ENCODE assay signal across 10 mouse cellular contexts in the genomic region with DNA sequence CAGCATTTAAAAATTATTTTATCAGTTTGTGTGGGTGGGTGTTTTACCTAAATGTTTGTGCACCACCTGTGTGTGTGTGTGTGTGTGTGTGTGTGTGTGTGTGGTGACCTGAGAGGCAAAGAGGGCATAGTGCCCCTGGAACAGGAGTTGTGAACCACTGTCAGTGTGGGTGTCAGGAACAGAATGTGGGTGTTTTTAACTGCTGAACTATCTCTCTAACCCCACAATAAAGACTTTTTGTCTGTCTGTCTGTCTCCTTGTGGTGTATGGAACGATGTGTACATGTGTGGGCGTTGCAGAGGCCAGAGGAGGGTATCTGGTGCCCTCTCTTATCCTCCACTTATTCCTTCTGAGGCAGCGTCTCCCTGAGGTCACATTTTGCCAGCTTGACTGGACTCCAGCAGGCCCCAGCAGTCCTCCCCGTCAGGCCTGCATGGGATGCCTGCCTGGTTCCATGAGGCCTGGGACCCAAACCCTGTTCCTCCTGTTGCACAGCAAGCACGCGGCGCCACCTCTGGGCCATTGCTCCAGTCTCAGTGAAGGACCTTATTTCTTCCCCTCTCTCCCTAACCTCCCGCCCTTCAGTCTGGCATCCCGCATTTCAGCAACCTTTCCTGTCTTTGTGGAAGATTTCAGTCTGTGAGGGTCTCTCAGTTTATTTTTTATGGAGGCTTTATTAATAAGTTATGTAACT. TPM values are rescaled to one million over a fixed set of nuclear protein-coding genes. Genes with fewer than 3 reads are reported as not detected.
DNase-seq lines count a peak whose midpoint lies in the region; ATAC-seq and TF ChIP-seq lines count a peak whose summit lies in the region.
"Had no signal": no experiment of that assay in that cellular context is flagged by ENCODE, and none has a peak within 500 bp of the region (broad histone marks: within the 10 kb centered on the region; RNA-seq: fewer than 3 reads in every experiment).

No protein-coding gene starts in this region.

- TF ChIP-seq CTCF in brain, embryonic 14.5 days (IDR thresholded peaks at IDR 0.05; ENCODE audit: borderline replicate concordance, extremely low read depth, insufficient read depth, insufficient read length) = 0 out of 2 replicates have a peak, but pooled peaks have one; percentile 11

- no peaks in the 10 kb centered on the region for H3K9me3 ChIP-seq in hindbrain, embryonic 11.5 days (ENCODE audit: control insufficient read depth, low read length)
- peaks cover 4% of the 10 kb centered on the region; the same call in 1 of the 2 replicates for H3K9me3 ChIP-seq in hindbrain, embryonic 13.5 days
- no peaks in the 10 kb centered on the region; the same call in 1 of the 2 replicates for H3K9me3 ChIP-seq in forebrain, embryonic 13.5 days (replicated peaks)
- H3K9me3 ChIP-seq: neural tube, embryonic 15.5 days had no signal

- H3K27me3 ChIP-seq in hindbrain, embryonic 11.5 days (ENCODE audit: control insufficient read depth, insufficient read depth, low read length) = no peaks in the 10 kb centered on the region
- H3K27me3 ChIP-seq in hindbrain, embryonic 13.5 days = 0 out of 2 replicates have a peak, but pooled peaks cover 4% of the 10 kb centered on the region
- peaks cover 13% of the 10 kb centered on the region for H3K27me3 ChIP-seq in forebrain, embryonic 13.5 days
- H3K27me3 ChIP-seq: neural tube, embryonic 15.5 days had no signal

- no peak overlapping the region for H3K9ac ChIP-seq in hindbrain, embryonic 11.5 days (ENCODE audit: low read depth, low read length)
- H3K9ac ChIP-seq in hindbrain, embryonic 13.5 days = no peak overlapping the region
- H3K9ac ChIP-seq in forebrain, embryonic 13.5 days = no peak overlapping the region
- H3K9ac ChIP-seq: neural tube, embryonic 15.5 days had no signal

- no peak for TF ChIP-seq POLR2A in brain, embryonic 14.5 days (IDR thresholded peaks at IDR 0.05; ENCODE audit: borderline replicate concordance, extremely low read depth, insufficient read depth, insufficient read length, poor library complexity, severe bottlenecking)

- H3K4me3 ChIP-seq in hindbrain, embryonic 11.5 days (ENCODE audit: low read depth, low read length) = no peak overlapping the region
- no peak overlapping the region for H3K4me3 ChIP-seq in hindbrain, embryonic 13.5 days
- H3K4me3 ChIP-seq in forebrain, embryonic 13.5 days = no peak overlapping the region
- H3K4me3 ChIP-seq: neural tube, embryonic 15.5 days had no signal

- DNase-seq in hindbrain, embryonic 11.5 days (ENCODE audit: low spot score) = peak; percentile 16
- peak; percentile 61 for DNase-seq in B cell, adult 2 months
- no peak for DNase-seq in brain, embryonic 14.5 days (ENCODE audit: low read depth)
- DNase-seq in lung, postnatal 36 days = peak; percentile 58
- DNase-seq in cerebellum, adult 9-11 months = no peak
- no peak for DNase-seq in frontal cortex, adult 2 months (ENCODE audit: extremely low spot score in 1 of 2, low spot score in 1 of 2)

- WGBS in hindbrain, embryonic 11.5 days = 42% methylated on average over 9 of the region's 9 CpGs
- WGBS in hindbrain, embryonic 13.5 days = 48% methylated on average over 9 of the region's 9 CpGs
- WGBS in forebrain, embryonic 13.5 days = 39% methylated on average over 9 of the region's 9 CpGs

- H3K27ac ChIP-seq in hindbrain, embryonic 11.5 days (ENCODE audit: low read depth, low read length) = no peak overlapping the region
- H3K27ac ChIP-seq in hindbrain, embryonic 13.5 days = no peak overlapping the region
- H3K27ac ChIP-seq in forebrain, embryonic 13.5 days = no peak overlapping the region
- H3K27ac ChIP-seq: neural tube, embryonic 15.5 days had no signal

- no peaks in the 10 kb centered on the region for H3K4me1 ChIP-seq in hindbrain, embryonic 11.5 days (replicated peaks; ENCODE audit: control insufficient read depth, insufficient read depth, low read length)
- no peaks in the 10 kb centered on the region for H3K4me1 ChIP-seq in hindbrain, embryonic 13.5 days (replicated peaks)
- H3K4me1 ChIP-seq in forebrain, embryonic 13.5 days = no peaks in the 10 kb centered on the region
- H3K4me1 ChIP-seq: neural tube, embryonic 15.5 days had no signal

- no peaks in the 10 kb centered on the region for H3K36me3 ChIP-seq in hindbrain, embryonic 11.5 days (ENCODE audit: control insufficient read depth, insufficient read depth, low read length)
- no peaks in the 10 kb centered on the region for H3K36me3 ChIP-seq in hindbrain, embryonic 13.5 days
- no peaks in the 10 kb centered on the region for H3K36me3 ChIP-seq in forebrain, embryonic 13.5 days (ENCODE audit: poor library complexity, severe bottlenecking)
- H3K36me3 ChIP-seq: neural tube, embryonic 15.5 days had no signal

- no peak overlapping the region for H3K4me2 ChIP-seq in hindbrain, embryonic 11.5 days (replicated peaks; ENCODE audit: low read depth, low read length)
- no peak overlapping the region for H3K4me2 ChIP-seq in hindbrain, embryonic 13.5 days
- H3K4me2 ChIP-seq in forebrain, embryonic 13.5 days = no peak overlapping the region
- H3K4me2 ChIP-seq: neural tube, embryonic 15.5 days had no signal

- no peak for ATAC-seq in hindbrain, embryonic 11.5 days (ENCODE audit: low FRiP score)
- no peak for ATAC-seq in hindbrain, embryonic 13.5 days (ENCODE audit: low FRiP score)
- no peak for ATAC-seq in forebrain, embryonic 13.5 days
- ATAC-seq: forebrain, embryonic 16.5 days had no signal

RNA-seq across cellular contexts. Expression of a gene that starts 11.5 kb away (rescaled TPM):
- 0.29 and 0.94 TPM in 2 replicates for polyA plus RNA-seq in hindbrain, embryonic 11.5 days (2014; fragmentation: Nextera tagmentation; extraction: Ambion mirVana)
- polyA plus RNA-seq in hindbrain, embryonic 13.5 days (2015; fragmentation: Nextera tagmentation; extraction: Ambion mirVana) = 0.60 and 0.84 TPM in 2 replicates
- polyA plus RNA-seq in brain, embryonic 14.5 days (2012; rRNA removed) = 0.82 and 1.1 TPM in 2 replicates
- 0.20 TPM in 1 of 2 replicates, not detected in the other for polyA plus RNA-seq in forebrain, embryonic 13.5 days (2015; fragmentation: Nextera tagmentation; extraction: Ambion mirVana)
- polyA plus RNA-seq in frontal cortex, adult 2 months (2012; rRNA removed) = 3.1 and 3.5 TPM in 2 replicates

RNA-seq across cellular contexts. Expression of a gene that starts 21.2 kb away (rescaled TPM):
- not detected in 2 replicates for polyA plus RNA-seq in hindbrain, embryonic 11.5 days (2014; fragmentation: Nextera tagmentation; extraction: Ambion mirVana)
- polyA plus RNA-seq in hindbrain, embryonic 13.5 days (2015; fragmentation: Nextera tagmentation; extraction: Ambion mirVana) = 0.27 TPM in 2 replicates
- 0.18 and 0.40 TPM in 2 replicates for polyA plus RNA-seq in brain, embryonic 14.5 days (2012; rRNA removed)
- 0.20 TPM in 1 of 2 replicates, not detected in the other for polyA plus RNA-seq in forebrain, embryonic 13.5 days (2015; fragmentation: Nextera tagmentation; extraction: Ambion mirVana)
- 0.99 and 1.1 TPM in 2 replicates for polyA plus RNA-seq in frontal cortex, adult 2 months (2012; rRNA removed)

RNA-seq across cellular contexts. Expression of a gene that starts 23.0 kb away (rescaled TPM):
- polyA plus RNA-seq in hindbrain, embryonic 11.5 days (2014; fragmentation: Nextera tagmentation; extraction: Ambion mirVana) = 1.0 and 1.1 TPM in 2 replicates
- 1.1 and 1.3 TPM in 2 replicates for polyA plus RNA-seq in hindbrain, embryonic 13.5 days (2015; fragmentation: Nextera tagmentation; extraction: Ambion mirVana)
- 1.8 and 2.1 TPM in 2 replicates for polyA plus RNA-seq in brain, embryonic 14.5 days (2012; rRNA removed)
- 0.84 and 0.94 TPM in 2 replicates for polyA plus RNA-seq in forebrain, embryonic 13.5 days (2015; fragmentation: Nextera tagmentation; extraction: Ambion mirVana)
- 4.0 and 4.1 TPM in 2 replicates for polyA plus RNA-seq in frontal cortex, adult 2 months (2012; rRNA removed)

RNA-seq across cellular contexts. Expression of a gene that starts 23.2 kb away (rescaled TPM):
- 0.42 and 1.1 TPM in 2 replicates for polyA plus RNA-seq in hindbrain, embryonic 11.5 days (2014; fragmentation: Nextera tagmentation; extraction: Ambion mirVana)
- 0.89 and 1.5 TPM in 2 replicates for polyA plus RNA-seq in hindbrain, embryonic 13.5 days (2015; fragmentation: Nextera tagmentation; extraction: Ambion mirVana)
- 0.86 and 1.1 TPM in 2 replicates for polyA plus RNA-seq in brain, embryonic 14.5 days (2012; rRNA removed)
- 0.43 and 0.73 TPM in 2 replicates for polyA plus RNA-seq in forebrain, embryonic 13.5 days (2015; fragmentation: Nextera tagmentation; extraction: Ambion mirVana)
- 4.5 and 4.7 TPM in 2 replicates for polyA plus RNA-seq in frontal cortex, adult 2 months (2012; rRNA removed)

RNA-seq across cellular contexts. Expression of a gene that starts 33.2 kb away (rescaled TPM):
- 1.3 and 1.9 TPM in 2 replicates for polyA plus RNA-seq in hindbrain, embryonic 11.5 days (2014; fragmentation: Nextera tagmentation; extraction: Ambion mirVana)
- polyA plus RNA-seq in hindbrain, embryonic 13.5 days (2015; fragmentation: Nextera tagmentation; extraction: Ambion mirVana) = 2.7 and 3.7 TPM in 2 replicates
- 2.0 and 2.4 TPM in 2 replicates for polyA plus RNA-seq in brain, embryonic 14.5 days (2012; rRNA removed)
- polyA plus RNA-seq in forebrain, embryonic 13.5 days (2015; fragmentation: Nextera tagmentation; extraction: Ambion mirVana) = 0.65 and 1.6 TPM in 2 replicates
- polyA plus RNA-seq in frontal cortex, adult 2 months (2012; rRNA removed) = 10.1 and 12.1 TPM in 2 replicates

Comparison
In these comparisons a context has a peak if more than half of its experiments do, and no peak if none do; other contexts are left out.
1. DNase-seq: peak in hindbrain, embryonic 11.5 days (single experiment), B cell, adult 2 months (2 of 2) and lung, postnatal 36 days (single experiment); none in brain, embryonic 14.5 days (single experiment), cerebellum, adult 9-11 months (single experiment) and frontal cortex, adult 2 months (0 of 2).